Mouse (Mus musculus) spleen, adult 2 months (tissue): ENCODE results near the gene Btbd18. TPM values are rescaled to one million over a fixed set of nuclear protein-coding genes. Genes with fewer than 3 reads are reported as not detected.

ENCODE experiments used
- DNase-seq, 2 experiments: peaks; one replicate each; pipeline versions ENCODE4 v3.0.0 to v3.0.0-alpha.2; 2012 to 2021; ENCODE audit warnings: low spot score in 2 of 2, low read depth in 1 of 2
- H3K27ac ChIP-seq: fragments of 200-500 bp; 2 replicates; pipeline ENCODE4 v1.5.1; 2012; ENCODE audit warnings: low read length, inconsistent platforms; ENCODE audit not compliant: insufficient read depth
- H3K27me3 ChIP-seq: fragments of 200-500 bp; 2 replicates; pipeline ENCODE4 v1.6.1; 2012; ENCODE audit warnings: mild to moderate bottlenecking, moderate library complexity, low read length, inconsistent platforms; ENCODE audit not compliant: control insufficient read depth, insufficient read depth
- H3K36me3 ChIP-seq: fragments of 200-500 bp; 2 replicates; pipeline ENCODE4 v1.6.1; 2012; ENCODE audit warnings: mild to moderate bottlenecking, low read length, inconsistent platforms; ENCODE audit not compliant: control insufficient read depth, insufficient read depth
- H3K4me1 ChIP-seq: fragments of 200-500 bp; 2 replicates; pipeline ENCODE4 v1.6.1; 2011; ENCODE audit warnings: inconsistent platforms; ENCODE audit not compliant: control insufficient read depth, insufficient read depth, insufficient read length
- H3K4me3 ChIP-seq: fragments of 200-500 bp; 2 replicates; pipeline ENCODE4 v1.5.1; 2011; ENCODE audit warnings: mild to moderate bottlenecking, inconsistent platforms; ENCODE audit not compliant: insufficient read depth, insufficient read length; ENCODE audit errors: extremely low read depth
- CTCF ChIP-seq: fragments of 200-500 bp; IDR thresholded peaks from 2 replicates; pipeline ENCODE4 v1.5.1; 2011; ENCODE audit warnings: mild to moderate bottlenecking, inconsistent platforms; ENCODE audit not compliant: insufficient read depth, insufficient read length, insufficient replicate concordance; ENCODE audit errors: extremely low read depth
- POLR2A ChIP-seq: fragments of 200-500 bp; IDR thresholded peaks from 2 replicates; pipeline ENCODE4 v1.6.1; 2011; ENCODE audit warnings: low read depth, low read length, inconsistent platforms
- WGBS: fragments of 180-500 bp; shearing (Covaris S2); methylation state at CpG from one replicate; pipeline ENCODE4 v1.1.7; 2018; 5-methylcytosine and 5-hydroxymethylcytosine counted together
- polyA plus RNA-seq: library from polyadenylated mRNA; depleted of rRNA; stranded (reverse); fragments of >200 nt; gene quantifications from 2 replicates; pipeline ENCODE4 v1.2.3, GENCODE M21; 2012

The Btbd18 gene
- polyA plus RNA-seq, 1 experiment: not detected

DNA sequence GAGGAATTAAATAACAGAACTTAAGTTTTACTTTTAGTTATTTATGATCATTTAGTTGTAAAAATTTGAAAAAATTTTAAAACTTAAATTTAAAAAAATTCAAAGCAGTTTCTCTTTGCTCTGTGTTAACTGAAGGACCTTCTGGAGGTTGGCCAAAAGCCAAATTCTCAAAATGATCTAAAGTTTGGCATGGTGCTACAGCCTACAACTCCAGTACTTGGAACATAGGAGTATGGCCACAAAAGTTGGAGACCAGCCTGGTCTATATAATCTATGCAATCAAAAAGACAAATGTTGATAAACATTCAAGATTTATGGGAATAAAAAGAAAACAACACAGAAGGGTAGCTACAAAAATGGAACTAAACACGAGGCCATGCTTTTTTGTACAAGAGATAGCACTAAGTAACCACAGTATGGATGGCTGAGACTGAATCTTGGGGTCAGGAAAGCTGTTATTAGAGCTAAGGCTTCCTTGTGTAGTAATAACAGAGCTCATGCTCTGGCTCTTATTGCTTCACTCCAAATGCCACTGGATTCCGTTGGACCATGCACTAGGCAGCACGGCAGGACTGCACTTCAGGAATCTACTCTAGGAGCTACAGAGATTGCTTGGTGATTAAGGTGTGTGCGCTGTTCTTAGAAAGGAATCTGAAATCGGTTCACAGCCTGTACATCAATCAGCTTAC lies 36.3 kb downstream of the Btbd18 start:
- Histone ChIP-seq H3K27me3 (no peaks in the 10 kb centered on the region), H3K4me3 (no peak overlapping the region), H3K36me3 (peaks cover 27% of the 10 kb centered on the region), H3K27ac (no peak overlapping the region), H3K4me1 (no peaks in the 10 kb centered on the region)
- DNase-seq: no peak
- 96% methylated on average over 5 of the region's 5 CpGs for WGBS
- TF ChIP-seq POLR2A (no peak), CTCF (no peak)

DNA sequence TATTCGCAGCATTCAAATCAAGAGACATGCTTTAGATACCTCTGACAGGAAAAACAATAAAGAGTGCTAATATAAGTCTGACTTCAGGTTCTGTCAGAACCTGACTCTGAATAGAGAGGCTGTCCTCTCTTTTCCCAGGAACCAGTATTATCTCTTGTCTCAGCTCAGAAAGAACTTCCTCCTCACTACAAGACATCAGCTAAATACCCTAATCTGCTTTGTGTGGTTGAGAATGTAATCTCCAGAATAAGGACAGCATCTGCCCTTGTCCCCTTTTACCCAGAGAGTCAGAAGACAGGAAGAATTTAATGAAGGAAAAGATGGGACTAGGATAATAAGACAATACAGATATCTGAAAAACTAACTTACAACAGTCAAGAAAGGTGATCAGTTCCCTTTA lies 44.6 kb downstream of the Btbd18 start:
- peaks cover 9% of the 10 kb centered on the region for H3K36me3 ChIP-seq
- 95% methylated on average over 1 of the region's 1 CpGs for WGBS

GRCm38 (mm10) chr2:84704329-84704728 lies 45.5 kb downstream of the Btbd18 start:
- Histone ChIP-seq H3K4me3 (no peak overlapping the region), H3K4me1 (no peaks in the 10 kb centered on the region), H3K36me3 (peaks cover 14% of the 10 kb centered on the region), H3K27ac (no peak overlapping the region), H3K27me3 (no peaks in the 10 kb centered on the region)
- no peak for TF ChIP-seq CTCF
- TF ChIP-seq POLR2A: no peak
- DNase-seq: no peak
- 94% methylated on average over 5 of the region's 5 CpGs for WGBS

More for the DNA sequence above, 44.6 kb downstream of the Btbd18 start:
- DNase-seq: no peak
- Histone ChIP-seq H3K27ac (no peak overlapping the region), H3K4me3 (no peak overlapping the region), H3K27me3 (no peaks in the 10 kb centered on the region), H3K4me1 (no peaks in the 10 kb centered on the region)
- TF ChIP-seq POLR2A (no peak), CTCF (no peak)

GRCm38 (mm10) chr2:84705295-84705694 lies 46.4 kb downstream of the Btbd18 start:
- H3K27me3 ChIP-seq: no peaks in the 10 kb centered on the region
- H3K27ac ChIP-seq: no peak overlapping the region
- no peak for DNase-seq
- WGBS: 83% methylated on average over 1 of the region's 1 CpGs
- H3K4me1 ChIP-seq: no peaks in the 10 kb centered on the region
- no peak for TF ChIP-seq CTCF
- TF ChIP-seq POLR2A: no peak
- peaks cover 19% of the 10 kb centered on the region for H3K36me3 ChIP-seq
- no peak overlapping the region for H3K4me3 ChIP-seq

GRCm38 (mm10) chr2:84707523-84707922 lies 48.6 kb downstream of the Btbd18 start:
- H3K36me3 ChIP-seq: peaks cover 19% of the 10 kb centered on the region
- no peak overlapping the region for H3K4me3 ChIP-seq
- TF ChIP-seq POLR2A (no peak), CTCF (no peak)
- no peak overlapping the region for H3K27ac ChIP-seq
- DNase-seq: no peak
- no peaks in the 10 kb centered on the region for H3K27me3 ChIP-seq
- no peaks in the 10 kb centered on the region for H3K4me1 ChIP-seq
- WGBS: 88% methylated on average over 1 of the region's 1 CpGs

- no peak for DNase-seq
- H3K4me3 ChIP-seq: no peak overlapping the region
- 96% methylated on average over 2 of the region's 2 CpGs for WGBS
- H3K36me3 ChIP-seq: peaks cover 17% of the 10 kb centered on the region
- no peak overlapping the region for H3K27ac ChIP-seq
- no peaks in the 10 kb centered on the region for H3K27me3 ChIP-seq
- no peak for TF ChIP-seq POLR2A
- TF ChIP-seq CTCF: no peak
- H3K4me1 ChIP-seq: peaks cover 3% of the 10 kb centered on the region
These were observed 53.0 kb downstream of the Btbd18 start for GRCm38 (mm10) chr2:84711898-84712297.

DNA sequence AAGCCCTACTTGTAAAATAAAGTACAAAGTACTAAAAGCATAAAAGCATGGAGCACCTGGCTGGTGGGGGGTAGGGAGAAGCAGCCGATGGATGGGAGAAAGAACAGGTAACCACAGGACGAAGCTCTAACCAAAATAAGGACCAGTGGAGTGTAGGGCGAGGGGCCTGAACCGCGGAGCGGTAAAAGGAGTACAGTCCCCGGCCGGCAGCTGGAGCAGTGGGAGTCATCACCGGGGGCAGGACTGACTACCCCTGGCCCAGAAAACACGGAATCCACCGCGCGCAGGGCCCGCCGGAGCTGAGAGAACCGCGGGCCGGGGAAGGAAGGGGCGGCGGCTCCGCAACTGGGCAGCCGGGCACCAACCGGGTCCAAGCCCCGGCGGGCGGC lies 55.5 kb downstream of the Btbd18 start:
- TF ChIP-seq CTCF (no peak), POLR2A (no peak)
- Histone ChIP-seq H3K36me3 (peaks cover 8% of the 10 kb centered on the region), H3K27ac (peak overlapping the region; percentile 93), H3K4me1 (peaks cover 3% of the 10 kb centered on the region), H3K4me3 (peak overlapping the region; percentile 76), H3K27me3 (no peaks in the 10 kb centered on the region)
- WGBS: 0% methylated on average over 23 of the region's 26 CpGs
- DNase-seq: no peak
